Mouse (Mus musculus): Measurements from ENCODE around the gene Akr1a1. TPM values are rescaled to one million over a fixed set of nuclear protein-coding genes. Genes with fewer than 3 reads are reported as not detected.

Gene Akr1a1
- total and polyA plus RNA-seq, 3 experiments = 373 to 533 (median 470) TPM

GRCm38 (mm10) chr4:116595793-116596192, 55.7 kb downstream of the Akr1a1 start:
- H3K27me3 ChIP-seq (replicated peaks) = no peaks in the 10 kb centered on the region
- peaks cover 2% of the 10 kb centered on the region for H3K9me3 ChIP-seq (replicated peaks; ENCODE audit: low read length)
- no peak for DNase-seq (ENCODE audit: extremely low read depth)
- H3K9ac ChIP-seq (ENCODE audit: insufficient read depth, low read depth) = no peak overlapping the region; the same call in 1 of the 2 replicates
- H3K4me1 ChIP-seq (ENCODE audit: control insufficient read depth in 1 of 2, insufficient read depth in 2 of 2) = peaks cover 0 to 24% of the 10 kb centered on the region in 2 experiments; a peak in 2 of 4 replicates
- peak overlapping the region; percentile 58; the same call in 1 of the 2 replicates for H3K4me2 ChIP-seq (ENCODE audit: insufficient read depth, low read depth, poor library complexity, severe bottlenecking)
- peak overlapping the region in 1 of 3 experiments; percentile 80 for H3K4me3 ChIP-seq (replicated peaks in 1 of 3; ENCODE audit: low read depth in 2 of 3, low read length in 2 of 3, poor library complexity in 1 of 3)
- H3K27ac ChIP-seq (ENCODE audit: insufficient read depth, low read depth) = no peak overlapping the region
- dilution Hi-C loops (cut with MboI; ENCODE audit: extremely low pct_ligation_motif_present, extremely low pct_unique_long_range_greater_than_20kb, low sequenced_read_pairs) (no loop called here), in situ Hi-C loops (cut with MboI; ENCODE audit: low pct_ligation_motif_present, low pct_unique_long_range_greater_than_20kb, low sequenced_read_pairs) (no loop called here)
- TF ChIP-seq ZNF384 (IDR thresholded peaks at IDR 0.05; ENCODE audit: low read depth, low read length) (no peak), MAX (IDR thresholded peaks at IDR 0.05; ENCODE audit: low read length) (no peak), CHD2 (IDR thresholded peaks at IDR 0.05; ENCODE audit: low read length) (no peak), ELF1 (IDR thresholded peaks at IDR 0.05; ENCODE audit: low read depth, low read length) (no peak), PAX5 (IDR thresholded peaks at IDR 0.05; ENCODE audit: low read length) (no peak), ETS1 (conservative IDR thresholded peaks at IDR 0.05; ENCODE audit: low read depth, low read length) (no peak), IRF4 (IDR thresholded peaks at IDR 0.05; ENCODE audit: low read depth, low read length) (no peak), HCFC1 (IDR thresholded peaks at IDR 0.05; ENCODE audit: low read depth, low read length) (no peak)
- H3K79me2 ChIP-seq (replicated peaks; ENCODE audit: control insufficient read depth, extremely low read depth, insufficient read depth, poor library complexity, severe bottlenecking) = peaks cover 6% of the 10 kb centered on the region
- peaks cover 39 to 60% of the 10 kb centered on the region in 2 experiments for H3K36me3 ChIP-seq (replicated peaks in 1 of 2; ENCODE audit: control insufficient read depth in 1 of 2, insufficient read depth in 1 of 2, low read length in 1 of 2)

Other genes starting within 250 kb of the Akr1a1 start
- 10.0 and 11.1 TPM in 2 replicates for gene Mast2, start 187.5 kb downstream of the Akr1a1 start, total RNA-seq (2012; rRNA removed)
- 2.5 and 4.2 TPM in 2 replicates for gene Mast2, start 187.5 kb downstream of the Akr1a1 start, total RNA-seq (2014; rRNA removed)
- 16.3 and 21.4 TPM in 2 replicates for gene Mast2, start 187.5 kb downstream of the Akr1a1 start, polyA plus RNA-seq (2012; ENCODE audit: insufficient read length, low read depth)
- 16.8 and 17.3 TPM in 2 replicates for gene Ipp, start 144.1 kb downstream of the Akr1a1 start, total RNA-seq (2012; rRNA removed)
- 14.4 and 15.9 TPM in 2 replicates for gene Ipp, start 144.1 kb downstream of the Akr1a1 start, total RNA-seq (2014; rRNA removed)
- 20.8 and 24.7 TPM in 2 replicates for gene Ipp, start 144.1 kb downstream of the Akr1a1 start, polyA plus RNA-seq (2012; ENCODE audit: insufficient read length, low read depth)
- gene Tmem69, start 95.7 kb downstream of the Akr1a1 start, total RNA-seq (2012; rRNA removed) = 5.3 and 8.1 TPM in 2 replicates
- gene Tmem69, start 95.7 kb downstream of the Akr1a1 start, total RNA-seq (2014; rRNA removed) = 28.6 and 29.2 TPM in 2 replicates
- 21.6 and 22.3 TPM in 2 replicates for gene Tmem69, start 95.7 kb downstream of the Akr1a1 start, polyA plus RNA-seq (2012; ENCODE audit: insufficient read length, low read depth)
- gene Gpbp1l1, start 94.0 kb downstream of the Akr1a1 start, total RNA-seq (2012; rRNA removed) = 31.3 and 34.2 TPM in 2 replicates
- 39.1 and 60.2 TPM in 2 replicates for gene Gpbp1l1, start 94.0 kb downstream of the Akr1a1 start, total RNA-seq (2014; rRNA removed)
- 28.4 and 34.7 TPM in 2 replicates for gene Gpbp1l1, start 94.0 kb downstream of the Akr1a1 start, polyA plus RNA-seq (2012; ENCODE audit: insufficient read length, low read depth)
- gene Ccdc17, start 55.0 kb downstream of the Akr1a1 start, total RNA-seq (2012; rRNA removed) = 2.5 and 2.6 TPM in 2 replicates
- 2.9 and 3.5 TPM in 2 replicates for gene Ccdc17, start 55.0 kb downstream of the Akr1a1 start, total RNA-seq (2014; rRNA removed)
- gene Ccdc17, start 55.0 kb downstream of the Akr1a1 start, polyA plus RNA-seq (2012; ENCODE audit: insufficient read length, low read depth) = 3.4 and 4.0 TPM in 2 replicates
- 139 and 186 TPM in 2 replicates for gene Nasp, start 23.7 kb downstream of the Akr1a1 start, total RNA-seq (2012; rRNA removed)
- gene Nasp, start 23.7 kb downstream of the Akr1a1 start, total RNA-seq (2014; rRNA removed) = 308 and 390 TPM in 2 replicates
- 347 and 399 TPM in 2 replicates for gene Nasp, start 23.7 kb downstream of the Akr1a1 start, polyA plus RNA-seq (2012; ENCODE audit: insufficient read length, low read depth)
- gene Prdx1, start 33.9 kb upstream of the Akr1a1 start, total RNA-seq (2012; rRNA removed) = 269 and 378 TPM in 2 replicates
- gene Prdx1, start 33.9 kb upstream of the Akr1a1 start, total RNA-seq (2014; rRNA removed) = 1,274 and 1,469 TPM in 2 replicates
- 934 and 1,078 TPM in 2 replicates for gene Prdx1, start 33.9 kb upstream of the Akr1a1 start, polyA plus RNA-seq (2012; ENCODE audit: insufficient read length, low read depth)
- 10.0 and 10.5 TPM in 2 replicates for gene Mmachc, start 56.7 kb upstream of the Akr1a1 start, total RNA-seq (2012; rRNA removed)
- gene Mmachc, start 56.7 kb upstream of the Akr1a1 start, total RNA-seq (2014; rRNA removed) = 28.2 and 32.1 TPM in 2 replicates
- gene Mmachc, start 56.7 kb upstream of the Akr1a1 start, polyA plus RNA-seq (2012; ENCODE audit: insufficient read length, low read depth) = 15.4 and 15.5 TPM in 2 replicates
- gene Ccdc163, start 56.8 kb upstream of the Akr1a1 start, total RNA-seq (2012; rRNA removed) = 15.3 and 19.9 TPM in 2 replicates
- 18.1 and 20.2 TPM in 2 replicates for gene Ccdc163, start 56.8 kb upstream of the Akr1a1 start, total RNA-seq (2014; rRNA removed)
- gene Ccdc163, start 56.8 kb upstream of the Akr1a1 start, polyA plus RNA-seq (2012; ENCODE audit: insufficient read length, low read depth) = 27.6 and 27.9 TPM in 2 replicates
- gene Tesk2, start 69.3 kb upstream of the Akr1a1 start, total RNA-seq (2012; rRNA removed) = 5.6 and 7.0 TPM in 2 replicates
- gene Tesk2, start 69.3 kb upstream of the Akr1a1 start, total RNA-seq (2014; rRNA removed) = 5.4 and 5.8 TPM in 2 replicates
- gene Tesk2, start 69.3 kb upstream of the Akr1a1 start, polyA plus RNA-seq (2012; ENCODE audit: insufficient read length, low read depth) = 3.5 and 4.8 TPM in 2 replicates
- gene Toe1, start 156.0 kb upstream of the Akr1a1 start, total RNA-seq (2012; rRNA removed) = 31.3 and 39.0 TPM in 2 replicates
- gene Toe1, start 156.0 kb upstream of the Akr1a1 start, total RNA-seq (2014; rRNA removed) = 45.2 and 47.8 TPM in 2 replicates
- 37.0 and 40.3 TPM in 2 replicates for gene Toe1, start 156.0 kb upstream of the Akr1a1 start, polyA plus RNA-seq (2012; ENCODE audit: insufficient read length, low read depth)
- 11.2 and 12.1 TPM in 2 replicates for gene Mutyh, start 156.0 kb upstream of the Akr1a1 start, total RNA-seq (2012; rRNA removed)
- 12.5 and 15.7 TPM in 2 replicates for gene Mutyh, start 156.0 kb upstream of the Akr1a1 start, total RNA-seq (2014; rRNA removed)
- 10.5 and 13.1 TPM in 2 replicates for gene Mutyh, start 156.0 kb upstream of the Akr1a1 start, polyA plus RNA-seq (2012; ENCODE audit: insufficient read length, low read depth)
- 1.2 and 1.6 TPM in 2 replicates for gene Hpdl, start 170.0 kb upstream of the Akr1a1 start, total RNA-seq (2012; rRNA removed)
- 0.20 and 0.31 TPM in 2 replicates for gene Hpdl, start 170.0 kb upstream of the Akr1a1 start, total RNA-seq (2014; rRNA removed)
- 0.59 and 0.67 TPM in 2 replicates for gene Hpdl, start 170.0 kb upstream of the Akr1a1 start, polyA plus RNA-seq (2012; ENCODE audit: insufficient read length, low read depth)
- gene Zswim5, start 225.7 kb upstream of the Akr1a1 start, total RNA-seq (2012; rRNA removed) = 0.92 and 1.1 TPM in 2 replicates
- gene Zswim5, start 225.7 kb upstream of the Akr1a1 start, total RNA-seq (2014; rRNA removed) = 1.0 and 1.2 TPM in 2 replicates
- 0.98 and 1.2 TPM in 2 replicates for gene Zswim5, start 225.7 kb upstream of the Akr1a1 start, polyA plus RNA-seq (2012; ENCODE audit: insufficient read length, low read depth)

Measured in CH12.LX (cell line).